Mouse (Mus musculus) cerebellum, postnatal 36 days (tissue): ENCODE results near the gene Tmem256.
A peak's percentile ranks its signal among the peaks of the same experiment; 100 is the strongest.

Experiments used
- DNase-seq, 2 experiments: peaks; one replicate each; pipeline ENCODE4 v3.0.0; 2021 to 2022; ENCODE audit warnings: mixed read lengths in 2 of 2

The Tmem256 gene

GRCm38 (mm10) chr11:69837952-69838713 lies at the start of gene Tmem256:
Tmem256 (plus strand) TSS chr11:69838514.
- peak; percentile 92 to 95 for DNase-seq

GRCm38 (mm10) chr11:69789431-69789830 lies 48.9 kb upstream of the Tmem256 start:
- no peak for DNase-seq

GRCm38 (mm10) chr11:69791420-69791819 lies 46.9 kb upstream of the Tmem256 start:
- DNase-seq, result no peak

GRCm38 (mm10) chr11:69793429-69793828 lies 44.9 kb upstream of the Tmem256 start:
- DNase-seq, result no peak

- peak; percentile 85 to 91 for DNase-seq
Observed at GRCm38 (mm10) chr11:69795168-69795982, 42.9 kb upstream of the Tmem256 start, which contains the start of gene Chrnb1. Chrnb1 (minus strand) TSS chr11:69795943.

GRCm38 (mm10) chr11:69795983-69796435 lies 42.3 kb upstream of the Tmem256 start:
- DNase-seq, result no peak

- DNase-seq, result no peak
Observed at GRCm38 (mm10) chr11:69797924-69798323, 40.4 kb upstream of the Tmem256 start.

GRCm38 (mm10) chr11:69799394-69800137 lies 38.7 kb upstream of the Tmem256 start:
- DNase-seq, result no peak

GRCm38 (mm10) chr11:69800138-69800391 lies 38.2 kb upstream of the Tmem256 start:
- DNase-seq, result no peak

- peak in 1 of 2 experiments; percentile 45 for DNase-seq
Observed at GRCm38 (mm10) chr11:69800392-69801197, 37.7 kb upstream of the Tmem256 start.

GRCm38 (mm10) chr11:69801379-69801977 lies 36.8 kb upstream of the Tmem256 start, which contains the start of gene Fgf11:
Fgf11 (minus strand) TSS chr11:69801857.
- no peak for DNase-seq

- peak; percentile 52 to 67 for DNase-seq
Observed at GRCm38 (mm10) chr11:69802648-69803105, 35.6 kb upstream of the Tmem256 start.

GRCm38 (mm10) chr11:69803328-69803727 lies 35.0 kb upstream of the Tmem256 start:
- no peak for DNase-seq

GRCm38 (mm10) chr11:69803786-69804651 lies 34.3 kb upstream of the Tmem256 start:
- DNase-seq, result peak; percentile 51 to 60

GRCm38 (mm10) chr11:69804652-69804940 lies 33.7 kb upstream of the Tmem256 start:
- DNase-seq, result no peak

GRCm38 (mm10) chr11:69804972-69805909 lies 33.1 kb upstream of the Tmem256 start, which contains the start of gene Tmem102:
Tmem102 (minus strand) TSS chr11:69805624.
- no peak for DNase-seq

GRCm38 (mm10) chr11:69806378-69806777 lies 31.9 kb upstream of the Tmem256 start:
- DNase-seq, result no peak

- DNase-seq, result no peak
Observed at GRCm38 (mm10) chr11:69807641-69808040, 30.7 kb upstream of the Tmem256 start.

- no peak for DNase-seq
Observed at GRCm38 (mm10) chr11:69810280-69810679, 28.0 kb upstream of the Tmem256 start.

- DNase-seq, result no peak
Observed at GRCm38 (mm10) chr11:69815155-69815554, 23.2 kb upstream of the Tmem256 start, which contains the start of gene Gm39566. Gm39566 (minus strand) TSS chr11:69815298.
